Mouse (Mus musculus) retina, embryonic 14.5 days (tissue): ENCODE results near the gene Gm49368.

Source experiments
- DNase-seq: peaks from one replicate; pipeline ENCODE4 v3.0.0-alpha.2; 2015; ENCODE audit warnings: low spot score

Gm49368 gene

GRCm38 (mm10) chr7:128057860-128058259, 4.6 kb upstream of the Gm49368 start:
- no peak for DNase-seq

GRCm38 (mm10) chr7:128058576-128058975, 3.9 kb upstream of the Gm49368 start:
- DNase-seq: no peak

GRCm38 (mm10) chr7:128059091-128059490, 3.4 kb upstream of the Gm49368 start:
- DNase-seq: no peak

GRCm38 (mm10) chr7:128063211-128063781, 813 bp downstream of the Gm49368 start:
- no peak for DNase-seq

- no peak for DNase-seq
Observed at GRCm38 (mm10) chr7:128065547-128065946, 3.1 kb downstream of the Gm49368 start.

- no peak for DNase-seq
Observed at GRCm38 (mm10) chr7:128067847-128068246, 5.4 kb downstream of the Gm49368 start.

GRCm38 (mm10) chr7:128069844-128070243, 7.4 kb downstream of the Gm49368 start:
- DNase-seq: no peak

- no peak for DNase-seq
Observed at GRCm38 (mm10) chr7:128071816-128072215, 9.3 kb downstream of the Gm49368 start.

GRCm38 (mm10) chr7:128080012-128080411, 17.5 kb downstream of the Gm49368 start:
- no peak for DNase-seq

GRCm38 (mm10) chr7:128089141-128089540, 26.7 kb downstream of the Gm49368 start:
- DNase-seq: no peak

GRCm38 (mm10) chr7:128098135-128098534, 35.7 kb downstream of the Gm49368 start:
- peak; percentile 9 for DNase-seq

GRCm38 (mm10) chr7:128100742-128101357, 38.4 kb downstream of the Gm49368 start:
- no peak for DNase-seq

- no peak for DNase-seq
Observed at GRCm38 (mm10) chr7:128105246-128105645, 42.8 kb downstream of the Gm49368 start.

- no peak for DNase-seq
Observed at GRCm38 (mm10) chr7:128107462-128107861, 45.0 kb downstream of the Gm49368 start.

- no peak for DNase-seq
Observed at GRCm38 (mm10) chr7:128110314-128110713, 47.8 kb downstream of the Gm49368 start.

- DNase-seq: no peak
Observed at GRCm38 (mm10) chr7:128112131-128112530, 49.6 kb downstream of the Gm49368 start.

GRCm38 (mm10) chr7:128114371-128115105, 52.1 kb downstream of the Gm49368 start:
- DNase-seq: no peak

- no peak for DNase-seq
Observed at GRCm38 (mm10) chr7:128115211-128115958, 52.9 kb downstream of the Gm49368 start.

- DNase-seq: no peak
Observed at GRCm38 (mm10) chr7:128116396-128116795, 53.9 kb downstream of the Gm49368 start.

- no peak for DNase-seq
Observed at GRCm38 (mm10) chr7:128119726-128120490, 57.4 kb downstream of the Gm49368 start.
